ENCODE assay signal across 9 mouse cellular contexts in the genomic region with DNA sequence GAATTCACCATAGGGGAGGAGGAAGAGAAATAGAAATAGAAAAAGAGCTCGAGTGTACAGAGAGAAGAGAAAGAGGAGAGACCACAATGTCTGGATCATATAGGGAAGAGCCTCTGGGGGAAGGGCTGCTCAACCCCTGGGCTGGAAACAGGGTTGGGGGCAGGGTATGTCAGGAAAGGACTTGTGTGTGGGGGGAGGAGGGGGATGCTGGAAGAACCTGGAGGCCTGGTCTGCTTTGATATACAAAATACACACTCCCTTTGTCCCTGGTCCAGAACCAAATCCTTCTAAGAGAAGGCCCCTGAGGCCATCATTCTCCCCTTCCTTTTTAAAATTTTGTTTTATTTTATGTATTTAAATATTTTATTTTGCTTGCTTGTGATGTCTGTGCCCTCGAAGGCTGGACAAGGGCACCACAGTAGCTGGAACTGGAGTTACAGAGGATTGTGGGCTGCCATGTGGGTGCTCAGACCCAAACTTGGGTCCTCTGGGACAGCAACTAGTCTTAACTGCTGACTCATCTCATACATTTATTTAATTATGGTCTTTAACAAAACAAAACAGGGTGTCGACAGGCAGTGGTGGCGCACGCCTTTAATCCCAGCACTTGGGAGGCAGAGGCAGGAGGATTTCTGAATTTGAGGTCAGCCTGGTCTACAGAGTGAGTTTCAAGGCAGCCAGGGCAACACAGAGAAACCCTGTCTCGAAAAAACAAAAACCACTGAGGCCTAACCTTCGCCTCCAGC. TPM values are rescaled to one million over a fixed set of nuclear protein-coding genes. Genes with fewer than 3 reads are reported as not detected.
DNase-seq lines count a peak whose midpoint lies in the region; ATAC-seq and TF ChIP-seq lines count a peak whose summit lies in the region.
"Had no signal": no experiment of that assay in that cellular context is flagged by ENCODE, and none has a peak within 500 bp of the region (broad histone marks: within the 10 kb centered on the region; RNA-seq: fewer than 3 reads in every experiment).

No protein-coding gene starts in this region.

- peaks cover 39% of the 10 kb centered on the region for H3K36me3 ChIP-seq in kidney, embryonic 15.5 days
- H3K36me3 ChIP-seq in embryonic facial prominence, embryonic 12.5 days = peaks cover 41% of the 10 kb centered on the region
- peaks cover 21% of the 10 kb centered on the region for H3K36me3 ChIP-seq in intestine, embryonic 15.5 days
- peaks cover 19% of the 10 kb centered on the region for H3K36me3 ChIP-seq in midbrain, postnatal 0 days (ENCODE audit: insufficient read depth, low read length)

- no peak for DNase-seq in kidney, adult 11 months
- DNase-seq in midbrain, postnatal 0 days (ENCODE audit: low spot score) = no peak
- no peak for DNase-seq in left cerebral cortex, postnatal 14 days (ENCODE audit: low spot score in 2 of 2)
- no peak for DNase-seq in adrenal gland, postnatal 14 days
- no peak for DNase-seq in ovary, postnatal 14 days (ENCODE audit: low spot score)
- DNase-seq: right cerebral cortex, postnatal 25 days had no signal

- H3K9me3 ChIP-seq in kidney, embryonic 15.5 days (replicated peaks) = no peaks in the 10 kb centered on the region
- H3K9me3 ChIP-seq in embryonic facial prominence, embryonic 12.5 days = no peaks in the 10 kb centered on the region
- no peaks in the 10 kb centered on the region for H3K9me3 ChIP-seq in intestine, embryonic 15.5 days
- no peaks in the 10 kb centered on the region for H3K9me3 ChIP-seq in midbrain, postnatal 0 days (ENCODE audit: low read length)

- H3K4me1 ChIP-seq in kidney, embryonic 15.5 days = peaks cover 24% of the 10 kb centered on the region
- H3K4me1 ChIP-seq in embryonic facial prominence, embryonic 12.5 days = peaks cover 7% of the 10 kb centered on the region; the same call in 1 of the 2 replicates
- peaks cover 16% of the 10 kb centered on the region; the same call in 1 of the 2 replicates for H3K4me1 ChIP-seq in intestine, embryonic 15.5 days (replicated peaks)
- no peaks in the 10 kb centered on the region for H3K4me1 ChIP-seq in midbrain, postnatal 0 days (ENCODE audit: insufficient read depth, low read length)

- TF ChIP-seq CTCF in midbrain, postnatal 0 days (IDR thresholded peaks at IDR 0.05) = no peak

- no peaks in the 10 kb centered on the region for H3K27me3 ChIP-seq in kidney, embryonic 15.5 days
- no peaks in the 10 kb centered on the region for H3K27me3 ChIP-seq in embryonic facial prominence, embryonic 12.5 days
- H3K27me3 ChIP-seq in intestine, embryonic 15.5 days (replicated peaks) = no peaks in the 10 kb centered on the region
- H3K27me3 ChIP-seq in midbrain, postnatal 0 days (ENCODE audit: insufficient read depth, low read length) = no peaks in the 10 kb centered on the region

- H3K9ac ChIP-seq in kidney, embryonic 15.5 days = no peak overlapping the region
- H3K9ac ChIP-seq in embryonic facial prominence, embryonic 12.5 days = no peak overlapping the region
- 0 out of 2 replicates have a peak overlapping the region, but pooled peaks have one; percentile 78 for H3K9ac ChIP-seq in intestine, embryonic 15.5 days
- no peak overlapping the region for H3K9ac ChIP-seq in midbrain, postnatal 0 days (replicated peaks; ENCODE audit: low read length, poor library complexity, severe bottlenecking)

- ATAC-seq in kidney, embryonic 15.5 days (replicated peaks; ENCODE audit: low FRiP score) = no peak
- no peak for ATAC-seq in embryonic facial prominence, embryonic 12.5 days (ENCODE audit: insufficient number of reproducible peaks, insufficient read depth, low FRiP score, low TSS enrichment)
- ATAC-seq in intestine, embryonic 15.5 days = no peak
- ATAC-seq in midbrain, postnatal 0 days (ENCODE audit: low FRiP score) = no peak

- intact Hi-C loops in left cerebral cortex, postnatal 14 days (cut with DNase I) = no loop called here

- WGBS in kidney, embryonic 15.5 days = 86% methylated on average over 7 of the region's 7 CpGs
- WGBS in embryonic facial prominence, embryonic 12.5 days = 85% methylated on average over 7 of the region's 7 CpGs
- 85% methylated on average over 7 of the region's 7 CpGs for WGBS in intestine, embryonic 15.5 days
- WGBS in midbrain, postnatal 0 days = 88% methylated on average over 7 of the region's 7 CpGs

- peak overlapping the region; percentile 70 for H3K4me3 ChIP-seq in kidney, embryonic 15.5 days (replicated peaks)
- H3K4me3 ChIP-seq in embryonic facial prominence, embryonic 12.5 days = peak overlapping the region; percentile 51
- no peak overlapping the region for H3K4me3 ChIP-seq in intestine, embryonic 15.5 days (replicated peaks)
- H3K4me3 ChIP-seq in midbrain, postnatal 0 days (ENCODE audit: low read depth, low read length) = 0 out of 2 replicates have a peak overlapping the region, but pooled peaks have one; percentile 48

- H3K4me2 ChIP-seq in kidney, embryonic 15.5 days = peak overlapping the region; percentile 98
- H3K4me2 ChIP-seq in embryonic facial prominence, embryonic 12.5 days (replicated peaks) = peak overlapping the region; percentile 76
- H3K4me2 ChIP-seq in intestine, embryonic 15.5 days (replicated peaks) = peak overlapping the region; percentile 98
- peak overlapping the region; percentile 76 for H3K4me2 ChIP-seq in midbrain, postnatal 0 days (ENCODE audit: low read depth, low read length, poor library complexity, severe bottlenecking)

- H3K27ac ChIP-seq in kidney, embryonic 15.5 days = peak overlapping the region; percentile 94; the same call in 1 of the 2 replicates
- no peak overlapping the region for H3K27ac ChIP-seq in embryonic facial prominence, embryonic 12.5 days
- no peak overlapping the region for H3K27ac ChIP-seq in intestine, embryonic 15.5 days
- H3K27ac ChIP-seq in midbrain, postnatal 0 days (ENCODE audit: low read depth, low read length) = no peak overlapping the region

RNA-seq across cellular contexts. Expression of a gene that starts 1.3 kb away (rescaled TPM):
- polyA plus RNA-seq in kidney, embryonic 15.5 days (2015; fragmentation: Nextera tagmentation; extraction: Ambion mirVana) = 10.7 and 11.8 TPM in 2 replicates
- 14.6 and 14.7 TPM in 2 replicates for polyA plus RNA-seq in embryonic facial prominence, embryonic 12.5 days (2016; fragmentation: Nextera tagmentation; extraction: Ambion mirVana)
- 11.6 and 12.0 TPM in 2 replicates for polyA plus RNA-seq in intestine, embryonic 15.5 days (2015; fragmentation: Nextera tagmentation; extraction: Ambion mirVana)
- 6.3 and 6.4 TPM in 2 replicates for total RNA-seq in midbrain, postnatal 0 days (2014; rRNA removed)
- 6.1 and 7.4 TPM in 2 replicates for polyA plus RNA-seq in midbrain, postnatal 0 days (2015; fragmentation: Nextera tagmentation; extraction: Ambion mirVana)
- 1 to 10 TPM; 5.5 to 5.8 TPM for total RNA-seq in left cerebral cortex, postnatal 14 days (2021)
- total RNA-seq in adrenal gland, postnatal 14 days (2021) = 9.9 and 10.3 TPM in 2 replicates

RNA-seq across cellular contexts. Expression of a gene that starts 3.5 kb away (rescaled TPM):
- 61.4 and 63.5 TPM in 2 replicates for polyA plus RNA-seq in kidney, embryonic 15.5 days (2015; fragmentation: Nextera tagmentation; extraction: Ambion mirVana)
- 54.2 and 54.5 TPM in 2 replicates for polyA plus RNA-seq in embryonic facial prominence, embryonic 12.5 days (2016; fragmentation: Nextera tagmentation; extraction: Ambion mirVana)
- polyA plus RNA-seq in intestine, embryonic 15.5 days (2015; fragmentation: Nextera tagmentation; extraction: Ambion mirVana) = 45.0 and 45.1 TPM in 2 replicates
- 7.9 and 9.4 TPM in 2 replicates for total RNA-seq in midbrain, postnatal 0 days (2014; rRNA removed)
- polyA plus RNA-seq in midbrain, postnatal 0 days (2015; fragmentation: Nextera tagmentation; extraction: Ambion mirVana) = 6.7 and 8.0 TPM in 2 replicates
- total RNA-seq in left cerebral cortex, postnatal 14 days (2021) = 1 to 10 TPM; 4.9 to 5.5 TPM
- 11.7 and 11.9 TPM in 2 replicates for total RNA-seq in adrenal gland, postnatal 14 days (2021)

RNA-seq across cellular contexts. Expression of a gene that starts 19.7 kb away (rescaled TPM):
- 4.1 and 4.8 TPM in 2 replicates for polyA plus RNA-seq in kidney, embryonic 15.5 days (2015; fragmentation: Nextera tagmentation; extraction: Ambion mirVana)
- 3.4 and 6.3 TPM in 2 replicates for polyA plus RNA-seq in embryonic facial prominence, embryonic 12.5 days (2016; fragmentation: Nextera tagmentation; extraction: Ambion mirVana)
- 1.4 and 1.7 TPM in 2 replicates for polyA plus RNA-seq in intestine, embryonic 15.5 days (2015; fragmentation: Nextera tagmentation; extraction: Ambion mirVana)
- 2.0 and 2.7 TPM in 2 replicates for total RNA-seq in midbrain, postnatal 0 days (2014; rRNA removed)
- polyA plus RNA-seq in midbrain, postnatal 0 days (2015; fragmentation: Nextera tagmentation; extraction: Ambion mirVana) = 5.6 and 6.5 TPM in 2 replicates
- 1 to 10 TPM; 3.8 to 4.7 TPM for total RNA-seq in left cerebral cortex, postnatal 14 days (2021)
- 121 and 148 TPM in 2 replicates for total RNA-seq in adrenal gland, postnatal 14 days (2021)

RNA-seq across cellular contexts. Expression of a gene that starts 35.3 kb away (rescaled TPM):
- polyA plus RNA-seq in kidney, embryonic 15.5 days (2015; fragmentation: Nextera tagmentation; extraction: Ambion mirVana) = 0.46 and 0.91 TPM in 2 replicates
- 3.3 and 5.6 TPM in 2 replicates for polyA plus RNA-seq in embryonic facial prominence, embryonic 12.5 days (2016; fragmentation: Nextera tagmentation; extraction: Ambion mirVana)
- 2.1 and 2.5 TPM in 2 replicates for polyA plus RNA-seq in intestine, embryonic 15.5 days (2015; fragmentation: Nextera tagmentation; extraction: Ambion mirVana)
- 175 and 176 TPM in 2 replicates for total RNA-seq in midbrain, postnatal 0 days (2014; rRNA removed)
- 105 and 109 TPM in 2 replicates for polyA plus RNA-seq in midbrain, postnatal 0 days (2015; fragmentation: Nextera tagmentation; extraction: Ambion mirVana)
- 100 to 1,000 TPM; 191 to 211 TPM for total RNA-seq in left cerebral cortex, postnatal 14 days (2021)
- total RNA-seq in adrenal gland, postnatal 14 days (2021) = 3.2 and 4.1 TPM in 2 replicates
